Mouse (Mus musculus) c-Kit-positive CD71-positive TER-119-negative erythroid progenitor cells, embryonic 14.5 days (primary cell): ENCODE data around the gene Ifi27l2b.

Experiments used
- DNase-seq: peaks from one replicate; pipeline ENCODE4 v3.0.0-alpha.2; 2013; ENCODE audit warnings: low read depth

Ifi27l2b gene

DNA sequence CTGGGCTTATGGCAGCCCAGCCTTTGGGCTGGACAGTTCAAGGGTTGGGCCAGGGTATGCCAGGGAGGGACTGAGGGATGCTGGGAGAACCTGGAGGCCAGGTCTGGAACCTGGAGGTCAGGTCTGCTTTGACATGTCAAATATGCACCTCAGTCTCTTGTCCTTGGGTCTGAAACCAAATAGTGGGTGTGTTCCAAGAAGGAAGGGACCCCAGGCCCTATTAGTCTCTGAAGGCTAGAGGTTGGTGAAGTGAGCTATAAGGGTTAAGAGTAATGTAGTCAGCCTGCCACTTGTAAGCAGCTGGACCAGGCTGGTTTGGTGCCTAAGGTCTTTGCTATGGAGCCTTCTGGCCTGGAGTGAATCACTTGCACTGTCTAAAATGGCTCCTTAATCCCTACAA, 22.2 kb downstream of the Ifi27l2b start:
- DNase-seq: no peak

DNA sequence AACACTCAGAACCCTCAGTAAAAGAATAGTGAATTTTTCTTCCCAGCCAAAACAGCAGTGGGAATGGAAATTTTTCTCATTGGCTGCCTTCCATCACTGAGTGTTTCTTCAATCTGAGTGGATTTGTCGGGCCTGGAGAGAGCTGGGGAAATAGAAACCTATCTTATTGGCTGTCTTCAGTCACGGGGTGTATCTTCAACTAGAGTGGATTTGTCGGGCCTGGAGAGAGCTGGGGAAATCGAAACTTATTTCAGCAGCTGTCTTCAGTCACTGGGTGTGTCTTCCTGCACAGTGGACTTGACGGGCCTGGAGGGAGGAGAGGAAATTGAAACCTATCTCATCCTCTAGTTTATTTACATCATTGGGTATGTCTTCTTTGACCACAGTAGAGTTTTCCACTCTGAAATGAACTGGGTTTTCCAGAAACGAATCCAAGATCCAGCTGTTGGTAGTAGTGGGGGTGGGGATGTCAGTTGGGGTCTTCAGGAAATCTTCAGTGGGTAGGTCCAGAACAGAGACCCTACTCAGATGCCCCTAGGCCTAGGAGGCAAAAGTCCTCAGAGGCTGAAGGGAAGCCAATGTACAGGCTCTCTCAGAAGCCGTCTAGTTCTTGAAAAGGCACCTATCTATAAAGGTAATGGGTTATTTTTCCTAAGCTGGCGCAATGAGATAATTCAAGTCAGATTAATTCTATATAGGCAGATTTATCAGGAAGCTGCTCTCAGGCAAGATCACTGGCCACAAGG, 22.9 kb downstream of the Ifi27l2b start, which contains the start of gene Ifi27:
Gene Ifi27 (plus strand): TSS at position 226 of the 746 bp plus-strand sequence.
- DNase-seq: peak; percentile 17

DNA sequence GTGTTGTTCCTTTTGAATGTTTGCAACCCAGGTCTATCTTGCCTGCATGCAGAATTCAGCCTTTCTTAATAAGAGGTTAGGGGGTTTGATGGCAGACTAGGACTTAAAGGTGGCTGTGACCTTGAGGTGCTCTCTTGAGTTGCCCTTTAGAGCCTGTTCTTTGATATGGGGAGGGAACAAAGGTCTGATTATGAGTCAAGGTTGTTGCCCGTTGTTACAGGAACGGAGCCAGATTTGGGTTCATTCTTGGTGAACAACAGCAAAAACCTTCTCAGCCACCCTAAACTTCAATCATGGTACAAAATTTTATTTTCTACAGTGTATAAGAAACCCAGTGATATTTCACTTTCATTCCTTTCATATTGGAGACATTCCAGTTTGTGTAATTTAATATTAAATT, 23.6 kb downstream of the Ifi27l2b start:
- no peak for DNase-seq

DNA sequence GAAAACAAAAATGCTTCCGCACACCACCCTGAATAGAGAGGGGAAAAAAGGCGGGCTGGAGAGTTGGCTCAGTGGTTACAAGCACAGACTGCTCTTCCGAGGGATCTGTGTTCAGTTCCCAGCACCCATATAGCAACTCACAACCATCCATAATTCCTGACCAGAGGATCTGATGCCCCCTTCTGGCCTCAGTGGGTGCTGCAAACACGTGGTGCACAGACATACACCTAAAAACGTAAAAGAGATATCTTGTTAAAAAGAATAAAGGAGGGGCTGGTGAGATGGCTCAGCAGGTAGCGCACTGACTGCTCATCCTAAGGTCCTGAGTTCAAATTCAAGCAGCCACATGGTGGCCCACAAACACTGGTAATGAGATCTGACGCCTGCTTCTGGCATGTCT, 30.3 kb downstream of the Ifi27l2b start:
- no peak for DNase-seq

DNA sequence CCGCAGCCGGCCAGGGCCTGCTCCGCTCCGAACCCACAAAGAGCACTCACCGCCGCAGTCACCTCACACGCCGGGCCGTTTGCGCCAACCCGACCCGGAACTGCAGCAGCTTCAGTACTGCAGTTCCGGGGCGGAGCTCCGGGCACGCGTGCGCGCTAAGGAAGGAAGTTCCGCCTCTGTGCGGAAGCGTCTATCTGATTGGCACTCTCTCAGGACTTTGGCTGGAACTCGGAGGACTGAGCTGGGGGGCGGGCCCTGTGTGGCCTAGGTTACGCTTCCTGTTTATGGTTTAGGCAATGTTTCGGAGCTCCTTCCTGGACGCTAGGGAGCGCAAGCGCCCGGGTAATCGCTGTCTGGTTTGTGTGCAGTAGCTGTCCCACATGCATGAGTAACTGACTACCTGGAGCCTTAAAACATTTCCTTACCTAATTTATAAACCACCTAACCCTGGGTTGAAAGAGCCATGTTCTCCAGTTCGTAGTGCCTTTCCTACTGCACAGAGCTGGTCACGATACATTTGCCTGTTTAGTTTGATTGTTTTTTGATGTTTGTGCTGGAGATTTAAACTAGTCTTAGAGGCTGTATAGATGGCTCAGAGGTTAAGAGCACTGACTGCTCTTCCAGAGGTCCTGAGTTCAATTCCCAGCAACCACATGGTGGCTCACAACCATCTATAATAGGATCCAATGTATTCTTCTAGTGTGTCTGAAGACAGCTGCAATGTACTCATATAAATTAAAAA, 31.1 kb downstream of the Ifi27l2b start, which contains the start of gene Ddx24:
Gene Ddx24 (minus strand): TSS at position 102 of the 742 bp plus-strand sequence.
- DNase-seq: peak; percentile 95

DNA sequence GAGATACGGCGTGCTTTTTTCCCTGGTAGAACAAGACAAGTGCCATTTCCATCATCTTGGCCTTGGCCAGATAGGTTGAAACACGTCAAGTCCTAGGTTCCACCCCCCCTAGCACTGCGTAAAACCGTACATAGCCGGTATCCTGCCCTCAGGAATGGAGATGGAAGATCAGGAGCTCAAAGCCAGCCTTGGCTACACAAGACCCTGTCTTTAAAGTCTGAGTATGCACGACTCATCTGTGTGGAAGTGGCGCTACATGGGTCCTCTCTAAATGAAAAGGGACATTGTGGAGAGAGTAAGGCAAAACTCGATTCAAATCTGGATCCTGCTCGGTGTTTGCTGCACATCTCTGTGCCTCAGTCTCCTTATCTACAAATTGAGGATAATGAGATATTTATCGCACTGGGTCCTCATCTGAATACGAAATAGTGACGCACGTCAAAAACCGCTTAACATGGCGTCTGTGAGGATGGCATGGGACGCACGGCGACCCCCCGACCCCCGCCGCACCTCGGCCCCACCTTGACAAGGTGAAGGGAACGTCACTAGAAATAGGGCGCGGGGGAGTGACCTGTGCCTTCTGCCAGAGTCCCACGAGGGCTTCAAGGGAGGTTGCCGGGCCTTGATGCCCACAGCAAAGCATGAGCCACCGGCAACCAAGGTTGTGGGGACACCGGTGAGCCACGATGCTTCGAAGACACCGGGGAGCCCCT, 31.9 kb downstream of the Ifi27l2b start:
- DNase-seq: peak; percentile 11

DNA sequence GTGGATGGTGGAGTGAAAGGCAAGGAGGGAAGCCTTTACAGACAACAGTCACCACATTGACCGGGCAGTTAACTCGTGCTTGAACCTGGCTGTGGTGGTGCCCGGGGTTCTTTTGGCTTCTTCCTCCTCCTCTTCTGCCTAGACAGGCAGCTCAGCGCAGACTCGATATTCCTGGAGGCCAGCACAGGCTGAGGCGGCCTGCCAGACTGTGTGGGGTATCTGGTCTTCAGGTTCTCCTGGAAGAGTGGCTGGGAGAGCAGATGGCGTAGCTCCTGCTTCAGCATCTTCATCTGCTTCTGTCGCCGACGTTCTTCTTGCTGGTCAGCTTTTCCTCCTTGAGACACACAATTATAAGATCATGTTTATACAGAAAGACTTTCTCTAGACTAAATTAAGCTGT, 48.9 kb downstream of the Ifi27l2b start:
- DNase-seq: no peak

DNA sequence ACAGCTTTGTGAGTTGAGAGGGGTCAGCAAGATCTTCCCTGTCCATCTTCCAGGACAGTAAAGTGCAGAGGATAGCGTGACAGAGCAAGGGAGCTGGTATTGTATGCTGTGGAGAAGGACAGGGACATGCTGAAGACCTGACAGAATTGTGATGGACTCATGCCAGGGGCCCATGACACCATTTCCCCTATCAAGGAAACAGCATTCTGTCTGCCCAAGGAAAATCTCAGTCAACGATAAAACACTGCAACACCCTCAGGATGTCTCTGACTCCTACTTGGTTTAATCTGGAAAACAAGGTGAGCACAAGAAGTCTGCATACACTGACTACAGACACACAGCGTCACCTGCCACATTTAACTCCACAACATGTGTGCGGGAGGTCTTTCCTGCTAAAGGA, 49.3 kb downstream of the Ifi27l2b start, which contains the start of gene 9330161L09Rik:
Gene 9330161L09Rik (minus strand): TSS at position 101 of the 400 bp plus-strand sequence.
- DNase-seq: no peak

DNA sequence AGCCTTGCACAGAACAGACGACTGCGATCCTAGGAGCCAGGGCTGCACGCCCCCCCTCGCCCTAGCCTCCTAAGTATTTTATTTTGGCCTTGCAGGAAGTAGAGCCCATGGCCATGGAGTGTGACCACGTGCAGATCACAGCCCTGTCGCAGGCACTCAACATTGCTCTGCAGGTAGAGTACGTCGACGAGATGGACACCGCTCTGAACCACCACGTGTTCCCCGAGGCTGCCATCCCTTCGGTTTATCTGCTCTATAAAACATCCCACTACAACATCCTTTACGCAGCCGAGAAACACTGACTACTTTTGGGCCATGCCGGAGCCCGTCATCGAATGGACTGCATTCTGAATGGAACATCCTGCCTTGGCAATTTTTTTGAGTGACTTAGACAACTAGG, 52.9 kb downstream of the Ifi27l2b start:
- no peak for DNase-seq
